Mouse (Mus musculus): Measurements from ENCODE around the gene Mmp2. TPM values are rescaled to one million over a fixed set of nuclear protein-coding genes. Genes with fewer than 3 reads are reported as not detected.

The Mmp2 gene
- polyA plus RNA-seq, 1 experiment from 2014 or later = 111 TPM

DNA sequence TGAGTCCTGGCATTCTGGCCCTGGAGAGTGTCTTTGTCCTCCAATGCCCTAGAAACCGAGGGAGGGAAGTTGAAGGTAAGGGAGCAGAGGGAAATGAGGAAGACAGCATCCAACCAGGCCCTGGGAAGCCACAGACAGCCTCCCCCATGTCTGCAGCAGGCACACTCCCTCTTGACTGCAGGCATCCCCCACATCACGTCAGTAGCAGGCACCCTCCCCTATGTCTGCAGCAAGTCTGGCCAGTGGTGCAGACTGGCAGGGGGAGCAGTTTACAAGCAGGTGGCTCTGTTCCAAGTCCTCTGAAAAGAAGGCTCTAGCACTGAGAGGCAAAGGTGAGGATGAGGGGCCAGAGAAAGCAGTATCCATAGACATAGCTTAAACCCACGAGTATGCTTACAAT, 19.6 kb downstream of the Mmp2 start:
- H3K4me2 ChIP-seq (replicated peaks) = 0 out of 2 replicates have a peak overlapping the region, but pooled peaks have one; percentile 4
- no peaks in the 10 kb centered on the region for H3K27me3 ChIP-seq
- no peak overlapping the region for H3K9ac ChIP-seq
- peak; percentile 61; the same call in 1 of the 2 replicates for ATAC-seq (ENCODE audit: low FRiP score)
- peak overlapping the region; percentile 64 for H3K27ac ChIP-seq
- H3K4me3 ChIP-seq = no peak overlapping the region
- peaks cover 34% of the 10 kb centered on the region for H3K4me1 ChIP-seq
- peaks cover 5% of the 10 kb centered on the region for H3K36me3 ChIP-seq
- no peaks in the 10 kb centered on the region for H3K9me3 ChIP-seq (replicated peaks)
- 40% methylated on average over 3 of the region's 3 CpGs for whole genome bisulfite sequencing

GRCm38 (mm10) chr8:92847299-92847698, 20.2 kb downstream of the Mmp2 start:
- WGBS = 37% methylated on average over 9 of the region's 9 CpGs
- H3K9me3 ChIP-seq (replicated peaks) = no peaks in the 10 kb centered on the region
- 0 out of 2 replicates have a peak, but pooled peaks have one; percentile 41 for ATAC-seq (ENCODE audit: low FRiP score)
- H3K27me3 ChIP-seq = no peaks in the 10 kb centered on the region
- no peak overlapping the region for H3K9ac ChIP-seq
- peaks cover 34% of the 10 kb centered on the region for H3K4me1 ChIP-seq
- 0 out of 2 replicates have a peak overlapping the region, but pooled peaks have one; percentile 4 for H3K4me2 ChIP-seq (replicated peaks)
- peak overlapping the region; percentile 64 for H3K27ac ChIP-seq
- peaks cover 5% of the 10 kb centered on the region for H3K36me3 ChIP-seq
- H3K4me3 ChIP-seq = no peak overlapping the region

DNA sequence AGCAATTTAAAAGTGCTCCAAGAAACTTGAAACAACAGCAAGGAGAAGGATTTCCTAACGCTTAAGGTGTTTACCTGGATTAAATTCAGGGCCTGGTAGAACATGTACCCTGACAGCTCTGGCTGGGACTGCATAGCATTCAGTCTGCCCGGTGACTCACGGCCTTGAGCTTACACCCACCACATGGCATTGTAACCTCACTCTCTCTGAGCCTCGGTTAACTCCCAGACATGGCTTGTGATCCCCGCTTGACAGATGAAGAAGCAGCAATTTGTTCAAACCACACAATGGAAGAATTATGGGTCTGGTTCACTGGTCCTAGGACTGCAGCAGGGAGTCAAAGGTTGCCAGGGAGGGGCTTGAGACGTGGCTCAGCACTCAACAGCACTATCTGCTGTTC, 22.2 kb downstream of the Mmp2 start:
- H3K36me3 ChIP-seq = peaks cover under 1% of the 10 kb centered on the region; the same call in 1 of the 2 replicates
- H3K27me3 ChIP-seq = peaks cover under 1% of the 10 kb centered on the region; the same call in 1 of the 2 replicates
- H3K4me3 ChIP-seq = no peak overlapping the region
- ATAC-seq (ENCODE audit: low FRiP score) = no peak
- 45% methylated on average over 6 of the region's 6 CpGs for whole genome bisulfite sequencing
- H3K4me2 ChIP-seq (replicated peaks) = no peak overlapping the region
- H3K9ac ChIP-seq = no peak overlapping the region
- no peaks in the 10 kb centered on the region for H3K9me3 ChIP-seq (replicated peaks)
- H3K4me1 ChIP-seq = peaks cover 36% of the 10 kb centered on the region
- no peak overlapping the region for H3K27ac ChIP-seq

- Histone ChIP-seq H3K27ac (peak overlapping the region; percentile 55; the same call in 1 of the 2 replicates), H3K9ac (no peak overlapping the region), H3K4me1 (peaks cover 36% of the 10 kb centered on the region), H3K4me3 (no peak overlapping the region), H3K36me3 (no peaks in the 10 kb centered on the region), H3K27me3 (peaks cover 6% of the 10 kb centered on the region; the same call in 1 of the 2 replicates), H3K4me2 (replicated peaks) (no peak overlapping the region), H3K9me3 (replicated peaks) (no peaks in the 10 kb centered on the region)
- WGBS = 69% methylated on average over 4 of the region's 4 CpGs
- no peak for ATAC-seq (ENCODE audit: low FRiP score)
These were observed 23.1 kb downstream of the Mmp2 start for GRCm38 (mm10) chr8:92850239-92850638.

- WGBS = 79% methylated on average over 3 of the region's 3 CpGs
- Histone ChIP-seq H3K36me3 (no peaks in the 10 kb centered on the region), H3K27me3 (peaks cover 10% of the 10 kb centered on the region; the same call in 1 of the 2 replicates), H3K4me3 (no peak overlapping the region), H3K9ac (no peak overlapping the region), H3K4me2 (replicated peaks) (no peak overlapping the region), H3K4me1 (peaks cover 30% of the 10 kb centered on the region), H3K27ac (no peak overlapping the region), H3K9me3 (replicated peaks) (0 out of 2 replicates have a peak, but pooled peaks cover under 1% of the 10 kb centered on the region)
- no peak for ATAC-seq (ENCODE audit: low FRiP score)
These were observed 24.3 kb downstream of the Mmp2 start for GRCm38 (mm10) chr8:92851381-92851780.

GRCm38 (mm10) chr8:92853188-92853983, 26.3 kb downstream of the Mmp2 start:
- Histone ChIP-seq H3K4me1 (peaks cover 16% of the 10 kb centered on the region), H3K36me3 (no peaks in the 10 kb centered on the region), H3K9ac (no peak overlapping the region), H3K4me3 (no peak overlapping the region), H3K27ac (no peak overlapping the region), H3K4me2 (replicated peaks) (no peak overlapping the region), H3K27me3 (peaks cover 10% of the 10 kb centered on the region; the same call in 1 of the 2 replicates), H3K9me3 (replicated peaks) (0 out of 2 replicates have a peak, but pooled peaks cover 2% of the 10 kb centered on the region)
- ATAC-seq (ENCODE audit: low FRiP score) = no peak
- 54% methylated on average over 18 of the region's 18 CpGs for WGBS

DNA sequence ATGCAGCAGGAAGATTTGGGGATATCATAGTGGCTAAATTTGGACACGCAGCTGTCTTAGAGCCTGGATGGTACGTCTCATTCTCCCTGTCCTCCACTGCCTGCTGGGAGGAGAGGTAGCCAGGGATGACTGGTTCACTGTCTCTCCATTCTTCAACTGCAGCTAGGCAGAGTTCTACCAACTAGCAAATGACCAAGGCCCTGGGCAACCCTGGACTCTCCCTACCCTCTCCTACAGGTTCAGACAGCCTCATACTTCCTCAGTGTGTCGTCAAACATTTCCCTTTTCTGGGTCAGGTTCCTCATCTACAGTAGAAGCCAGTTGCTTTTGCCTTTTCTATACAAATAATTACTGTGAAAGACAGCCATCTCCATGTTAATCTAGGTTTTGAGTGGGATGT, 27.6 kb downstream of the Mmp2 start:
- Histone ChIP-seq H3K9ac (no peak overlapping the region), H3K4me1 (peaks cover 16% of the 10 kb centered on the region), H3K9me3 (replicated peaks) (0 out of 2 replicates have a peak, but pooled peaks cover 2% of the 10 kb centered on the region), H3K4me2 (replicated peaks) (peak overlapping the region; percentile 74), H3K36me3 (no peaks in the 10 kb centered on the region), H3K27ac (no peak overlapping the region), H3K27me3 (peaks cover 10% of the 10 kb centered on the region; the same call in 1 of the 2 replicates), H3K4me3 (no peak overlapping the region)
- ATAC-seq (ENCODE audit: low FRiP score) = no peak
- 88% methylated on average over 3 of the region's 3 CpGs for WGBS

DNA sequence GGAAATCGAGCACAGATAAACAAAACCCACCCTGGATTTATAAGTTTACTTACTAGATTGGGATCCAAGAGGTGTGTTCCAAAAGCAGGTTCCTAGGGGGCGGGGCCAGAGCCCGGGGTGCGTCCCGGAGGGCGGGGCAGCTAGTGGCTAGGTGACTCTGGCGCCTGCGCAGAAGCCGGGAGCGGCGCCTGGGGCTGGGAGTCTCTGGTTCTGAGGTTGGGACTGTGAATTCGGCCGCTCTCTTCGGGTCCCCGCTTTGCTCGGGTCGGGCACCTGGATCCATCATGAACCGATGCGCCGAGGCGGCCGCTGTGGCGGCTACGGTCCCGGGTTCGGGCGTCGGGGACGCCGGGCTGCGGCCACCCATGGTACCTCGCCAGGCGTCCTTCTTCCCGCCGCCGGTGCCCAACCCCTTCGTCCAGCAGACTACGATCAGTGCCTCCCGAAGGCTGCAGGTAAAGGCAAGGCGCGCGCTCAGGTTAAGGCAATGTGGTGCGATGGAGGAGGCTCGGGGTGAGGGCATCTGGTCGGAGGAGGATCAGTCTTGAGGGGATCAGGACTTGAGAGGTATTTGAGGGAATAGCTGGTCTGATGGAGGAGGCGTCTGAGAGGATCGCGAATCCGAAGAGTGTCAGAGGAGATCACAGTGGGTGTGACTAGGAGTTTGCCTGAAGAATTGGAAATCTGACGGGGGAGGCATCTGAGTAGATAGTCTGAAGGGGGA, 28.2 kb downstream of the Mmp2 start, which contains the start of gene Lpcat2:
TSS of gene Lpcat2 (plus strand) at position 169 of the 724 bp plus-strand sequence.
- Histone ChIP-seq H3K4me1 (peaks cover 11% of the 10 kb centered on the region), H3K9me3 (replicated peaks) (0 out of 2 replicates have a peak, but pooled peaks cover 2% of the 10 kb centered on the region), H3K4me3 (peak within 1 kb of the TSS; percentile 62), H3K27me3 (peaks cover 10% of the 10 kb centered on the region; the same call in 1 of the 2 replicates), H3K27ac (no peak within 1 kb of the TSS), H3K9ac (peak within 1 kb of the TSS; percentile 79), H3K4me2 (replicated peaks) (peak within 1 kb of the TSS; percentile 74), H3K36me3 (no peaks in the 10 kb centered on the region)
- ATAC-seq (ENCODE audit: low FRiP score) = peak; percentile 70
- WGBS = under 1% methylated on average over 50 of the region's 50 CpGs

GRCm38 (mm10) chr8:92856273-92856986, 29.3 kb downstream of the Mmp2 start:
- Histone ChIP-seq H3K36me3 (no peaks in the 10 kb centered on the region), H3K4me3 (peak overlapping the region; percentile 62; the same call in 1 of the 2 replicates), H3K4me1 (peaks cover 2% of the 10 kb centered on the region; the same call in 1 of the 2 replicates), H3K27me3 (peaks cover 10% of the 10 kb centered on the region; the same call in 1 of the 2 replicates), H3K4me2 (replicated peaks) (peak overlapping the region; percentile 74), H3K9ac (no peak overlapping the region), H3K9me3 (replicated peaks) (0 out of 2 replicates have a peak, but pooled peaks cover 2% of the 10 kb centered on the region), H3K27ac (no peak overlapping the region)
- ATAC-seq (ENCODE audit: low FRiP score) = no peak
- 89% methylated on average over 7 of the region's 7 CpGs for WGBS

DNA sequence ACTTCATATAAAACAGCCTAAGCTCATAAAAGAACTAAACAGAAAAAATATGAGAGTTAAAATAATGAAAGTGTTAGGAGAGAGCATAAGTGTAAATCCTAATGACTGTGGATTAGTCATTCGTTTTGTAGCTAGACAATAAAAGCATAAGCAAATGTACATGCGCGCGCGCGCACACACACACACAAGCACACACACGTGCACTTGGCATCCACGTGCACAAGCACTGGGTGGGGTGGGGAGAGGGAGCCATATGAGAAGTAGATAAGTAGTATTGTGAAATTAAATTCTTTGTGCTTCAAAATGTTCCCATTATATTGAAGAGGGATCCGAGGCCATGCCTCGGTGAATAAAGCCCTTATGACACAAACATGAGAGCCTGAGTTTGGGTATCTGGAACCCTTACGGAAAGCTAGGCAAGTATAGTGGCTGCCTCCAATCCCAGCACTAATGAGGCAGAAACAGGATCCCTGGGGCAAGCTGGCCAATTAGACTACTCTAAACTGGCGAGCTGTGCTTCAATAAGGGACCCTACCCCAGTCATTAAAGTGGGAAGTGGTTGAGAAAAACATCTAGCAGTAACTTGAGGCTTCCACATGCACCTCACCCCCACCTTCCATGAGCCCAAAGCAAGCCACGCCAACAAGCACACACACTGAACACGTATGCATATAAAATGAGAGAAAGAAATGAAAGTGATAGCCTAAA, 31.5 kb downstream of the Mmp2 start:
- WGBS = 84% methylated on average over 14 of the region's 14 CpGs
- no peak overlapping the region for H3K4me2 ChIP-seq (replicated peaks)
- no peak overlapping the region for H3K4me3 ChIP-seq
- 0 out of 2 replicates have a peak, but pooled peaks cover 2% of the 10 kb centered on the region for H3K9me3 ChIP-seq (replicated peaks)
- H3K36me3 ChIP-seq = no peaks in the 10 kb centered on the region
- ATAC-seq (ENCODE audit: low FRiP score) = no peak
- H3K9ac ChIP-seq = no peak overlapping the region
- peaks cover 10% of the 10 kb centered on the region; the same call in 1 of the 2 replicates for H3K27me3 ChIP-seq
- H3K4me1 ChIP-seq = no peaks in the 10 kb centered on the region; the same call in 1 of the 2 replicates
- H3K27ac ChIP-seq = no peak overlapping the region

DNA sequence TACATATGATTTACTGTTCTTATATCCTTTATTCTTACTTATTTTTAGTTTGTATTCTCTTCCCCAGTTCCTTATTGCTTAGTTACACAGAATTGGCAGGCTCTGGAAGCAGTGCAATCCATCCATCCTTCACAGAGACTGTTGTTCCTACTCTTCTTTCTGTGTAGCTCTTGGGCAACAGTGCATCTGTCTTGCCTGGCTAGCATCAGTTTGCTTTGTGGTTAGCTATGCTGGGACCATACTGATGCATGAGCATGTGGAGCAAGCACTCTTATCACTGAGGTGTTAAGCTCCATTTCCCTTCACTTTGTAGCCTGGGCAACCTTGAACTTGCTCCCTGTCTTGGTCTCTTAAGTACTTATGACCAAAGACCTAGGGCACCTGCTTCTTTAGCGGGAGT, 34.9 kb downstream of the Mmp2 start:
- no peaks in the 10 kb centered on the region for H3K4me1 ChIP-seq
- no peak overlapping the region for H3K4me3 ChIP-seq
- no peaks in the 10 kb centered on the region for H3K27me3 ChIP-seq
- H3K4me2 ChIP-seq (replicated peaks) = no peak overlapping the region
- ATAC-seq (ENCODE audit: low FRiP score) = no peak
- 95% methylated on average over 1 of the region's 1 CpGs for WGBS
- H3K27ac ChIP-seq = no peak overlapping the region
- no peaks in the 10 kb centered on the region for H3K36me3 ChIP-seq
- no peaks in the 10 kb centered on the region for H3K9me3 ChIP-seq (replicated peaks)
- H3K9ac ChIP-seq = no peak overlapping the region

Data from hindbrain, embryonic 12.5 days (tissue).